Mouse (Mus musculus): ENCODE results near the gene Arntl. TPM values are rescaled to one million over a fixed set of nuclear protein-coding genes. Genes with fewer than 3 reads are reported as not detected.

Arntl gene
- polyA plus RNA-seq, 1 experiment from 2014 or later: 12.9 TPM

GRCm38 (mm10) chr7:113263990-113264389 lies 56.7 kb downstream of the Arntl start:
- DNase-seq (ENCODE audit: low read depth, low spot score): no peak
- in situ Hi-C loops (cut with MboI; ENCODE audit: low pct_unique_long_range_greater_than_20kb): loop anchor here (25.0 kb wide), 1 partner anchor 877 kb away; no protein-coding TSS in a partner anchor
- TF ChIP-seq CTCF (IDR thresholded peaks at IDR 0.05): no peak
- no peaks in the 10 kb centered on the region for H3K27me3 ChIP-seq
- ATAC-seq: no peak
- ChIA-PET POLR2A (no interaction called here), CTCF (interaction anchor here (1.2 kb wide), 1 partner anchor 14 kb away, joined by 3 read pairs; no protein-coding TSS in a partner anchor)

GRCm38 (mm10) chr7:113268287-113268686 lies 61.0 kb downstream of the Arntl start:
- ATAC-seq (no peak), DNase-seq (ENCODE audit: low read depth, low spot score) (no peak)
- ChIA-PET POLR2A (interaction anchor here (1.2 kb wide), 1 partner anchor 12 kb away, joined by 3 read pairs; no protein-coding TSS in a partner anchor), CTCF (interaction anchor here (0.7 to 4.3 kb wide), 9 partner anchors 10 to 128 kb away, joined by 3 to 22 read pairs (median 3); no protein-coding TSS in a partner anchor)
- TF ChIP-seq CTCF (IDR thresholded peaks at IDR 0.05): peak; percentile 84
- H3K27me3 ChIP-seq: no peaks in the 10 kb centered on the region
- in situ Hi-C loops (cut with MboI; ENCODE audit: low pct_unique_long_range_greater_than_20kb): loop anchor here (25.0 kb wide), 1 partner anchor 881 kb away; no protein-coding TSS in a partner anchor

- CTCF ChIA-PET: interaction anchor here (0.7 to 4.3 kb wide), 9 partner anchors 10 to 129 kb away, joined by 3 to 22 read pairs (median 5); no protein-coding TSS in a partner anchor
- no peak for TF ChIP-seq CTCF (IDR thresholded peaks at IDR 0.05)
- DNase-seq (ENCODE audit: low read depth, low spot score) (no peak), ATAC-seq (no peak)
- POLR2A ChIA-PET: no interaction called here
- in situ Hi-C loops (cut with MboI; ENCODE audit: low pct_unique_long_range_greater_than_20kb): loop anchor here (25.0 kb wide), 1 partner anchor 882 kb away; no protein-coding TSS in a partner anchor
- H3K27me3 ChIP-seq: no peaks in the 10 kb centered on the region
Observed at GRCm38 (mm10) chr7:113269081-113269480, 61.8 kb downstream of the Arntl start.

GRCm38 (mm10) chr7:113269921-113270320 lies 62.7 kb downstream of the Arntl start:
- no peak for TF ChIP-seq CTCF (IDR thresholded peaks at IDR 0.05)
- ChIA-PET POLR2A (no interaction called here), CTCF (interaction anchor here (0.7 to 4.3 kb wide), 5 partner anchors 11 to 126 kb away, joined by 4 to 22 read pairs (median 5); no protein-coding TSS in a partner anchor)
- in situ Hi-C loops (cut with MboI; ENCODE audit: low pct_unique_long_range_greater_than_20kb): loop anchor here (25.0 kb wide), 1 partner anchor 883 kb away; no protein-coding TSS in a partner anchor
- DNase-seq (ENCODE audit: low read depth, low spot score) (no peak), ATAC-seq (no peak)
- H3K27me3 ChIP-seq: no peaks in the 10 kb centered on the region

GRCm38 (mm10) chr7:113270551-113270950 lies 63.3 kb downstream of the Arntl start:
- DNase-seq (ENCODE audit: low read depth, low spot score) (no peak), ATAC-seq (no peak)
- in situ Hi-C loops (cut with MboI; ENCODE audit: low pct_unique_long_range_greater_than_20kb): loop anchor here (25.0 kb wide), 1 partner anchor 883 kb away; no protein-coding TSS in a partner anchor
- no peaks in the 10 kb centered on the region for H3K27me3 ChIP-seq
- ChIA-PET POLR2A (interaction anchor here (0.6 kb wide), 1 partner anchor 153 kb away, joined by 3 read pairs; no protein-coding TSS in a partner anchor), CTCF (interaction anchor here (1.1 to 4.3 kb wide), 4 partner anchors 10 to 127 kb away, joined by 3 to 22 read pairs (median 5); no protein-coding TSS in a partner anchor)
- TF ChIP-seq CTCF (IDR thresholded peaks at IDR 0.05): no peak

GRCm38 (mm10) chr7:113270991-113271390 lies 63.7 kb downstream of the Arntl start:
- ChIA-PET POLR2A (interaction anchor here (0.5 to 0.6 kb wide), 3 partner anchors 153 to 631 kb away, joined by 3 to 4 read pairs (median 3); no protein-coding TSS in a partner anchor), CTCF (interaction anchor here (0.5 to 4.3 kb wide), 5 partner anchors 10 to 1058 kb away, joined by 3 to 22 read pairs (median 5); no protein-coding TSS in a partner anchor)
- ATAC-seq (no peak), DNase-seq (ENCODE audit: low read depth, low spot score) (no peak)
- no peak for TF ChIP-seq CTCF (IDR thresholded peaks at IDR 0.05)
- in situ Hi-C loops (cut with MboI; ENCODE audit: low pct_unique_long_range_greater_than_20kb): loop anchor here (25.0 kb wide), 1 partner anchor 884 kb away; no protein-coding TSS in a partner anchor
- no peaks in the 10 kb centered on the region for H3K27me3 ChIP-seq

GRCm38 (mm10) chr7:113272338-113272997 lies 65.2 kb downstream of the Arntl start:
- in situ Hi-C loops (cut with MboI; ENCODE audit: low pct_unique_long_range_greater_than_20kb): loop anchor here (25.0 kb wide), 1 partner anchor 885 kb away; no protein-coding TSS in a partner anchor
- TF ChIP-seq CTCF (IDR thresholded peaks at IDR 0.05): no peak
- CTCF ChIA-PET: no interaction called here
- POLR2A ChIA-PET: no interaction called here
- ATAC-seq (no peak), DNase-seq (ENCODE audit: low read depth, low spot score) (no peak)
- no peaks in the 10 kb centered on the region for H3K27me3 ChIP-seq

- DNase-seq (ENCODE audit: low read depth, low spot score) (no peak), ATAC-seq (no peak)
- no peak for TF ChIP-seq CTCF (IDR thresholded peaks at IDR 0.05)
- POLR2A ChIA-PET: interaction anchor here (0.6 kb wide), 1 partner anchor 70 kb away, joined by 6 read pairs; no protein-coding TSS in a partner anchor
- H3K27me3 ChIP-seq: no peaks in the 10 kb centered on the region
- CTCF ChIA-PET: no interaction called here
- in situ Hi-C loops (cut with MboI; ENCODE audit: low pct_unique_long_range_greater_than_20kb): no loop called here
Observed at GRCm38 (mm10) chr7:113277245-113277644, 70.0 kb downstream of the Arntl start.

- TF ChIP-seq CTCF (IDR thresholded peaks at IDR 0.05): no peak
- POLR2A ChIA-PET: no interaction called here
- no peaks in the 10 kb centered on the region for H3K27me3 ChIP-seq
- in situ Hi-C loops (cut with MboI; ENCODE audit: low pct_unique_long_range_greater_than_20kb): no loop called here
- no peak for ATAC-seq
- CTCF ChIA-PET: interaction anchor here (0.6 kb wide), 1 partner anchor 11 kb away, joined by 3 read pairs; no protein-coding TSS in a partner anchor
- no peak for DNase-seq (ENCODE audit: low read depth, low spot score)
Observed at GRCm38 (mm10) chr7:113278493-113278892, 71.2 kb downstream of the Arntl start.

- ChIA-PET CTCF (no interaction called here), POLR2A (no interaction called here)
- no peak for TF ChIP-seq CTCF (IDR thresholded peaks at IDR 0.05)
- ATAC-seq (no peak), DNase-seq (ENCODE audit: low read depth, low spot score) (no peak)
- in situ Hi-C loops (cut with MboI; ENCODE audit: low pct_unique_long_range_greater_than_20kb): no loop called here
- no peaks in the 10 kb centered on the region for H3K27me3 ChIP-seq
Observed at GRCm38 (mm10) chr7:113279246-113279645, 72.0 kb downstream of the Arntl start.

Data from Patski (cell line).